In genomic region chr9:72958521-72959450, GRCm38 (mm10) we compare ENCODE assay signal across 8 mouse cellular contexts. TPM values are rescaled to one million over a fixed set of nuclear protein-coding genes. Genes with fewer than 3 reads are reported as not detected.
A peak's percentile ranks its signal among the peaks of the same experiment; 100 is the strongest.
DNase-seq lines count a peak whose midpoint lies in the region; ATAC-seq lines count a peak whose summit lies in the region.

TSS of gene Dyx1c1 (plus strand) at chr9:72958785.
TSS of gene Gm44503 (plus strand) at chr9:72958852.

- H3K36me3 ChIP-seq in forebrain, embryonic 11.5 days (ENCODE audit: control insufficient read depth, insufficient read depth, low read length): no peaks in the 10 kb centered on the region
- H3K36me3 ChIP-seq in heart, embryonic 16.5 days (ENCODE audit: control insufficient read depth, insufficient read depth): no peaks in the 10 kb centered on the region
- H3K36me3 ChIP-seq in liver, embryonic 13.5 days: no peaks in the 10 kb centered on the region
- H3K36me3 ChIP-seq in stomach, embryonic 15.5 days: no peaks in the 10 kb centered on the region

- H3K9me3 ChIP-seq in forebrain, embryonic 11.5 days (ENCODE audit: control insufficient read depth, low read length): no peaks in the 10 kb centered on the region
- H3K9me3 ChIP-seq in heart, embryonic 16.5 days (replicated peaks; ENCODE audit: control insufficient read depth, low read length): no peaks in the 10 kb centered on the region
- H3K9me3 ChIP-seq in liver, embryonic 13.5 days (replicated peaks): no peaks in the 10 kb centered on the region
- H3K9me3 ChIP-seq in stomach, embryonic 15.5 days: no peaks in the 10 kb centered on the region

- DNase-seq in CD4-positive helper T cell, adult 2 months (ENCODE audit: low read depth, low spot score): peak; percentile 93
- peak; percentile 72 for DNase-seq in brain, embryonic 18.5 days (ENCODE audit: low read depth, low spot score)
- DNase-seq in forebrain, embryonic 11.5 days (ENCODE audit: low spot score): peak; percentile 91
- peak; percentile 81 to 92 for DNase-seq in kidney, postnatal 25 days
- peak; percentile 63 for DNase-seq in liver, embryonic 13.5 days
- DNase-seq in neural tube, embryonic 10.5 days (ENCODE audit: extremely low spot score, low spot score): peak; percentile 88

- H3K4me2 ChIP-seq in forebrain, embryonic 11.5 days (ENCODE audit: low read depth, low read length, severe bottlenecking): peak within 1 kb of the TSS; percentile 80
- H3K4me2 ChIP-seq in heart, embryonic 16.5 days (ENCODE audit: low read depth, low read length): peak within 1 kb of the TSS; percentile 88
- H3K4me2 ChIP-seq in liver, embryonic 13.5 days: peak within 1 kb of the TSS; percentile 76
- H3K4me2 ChIP-seq in stomach, embryonic 15.5 days: peak within 1 kb of the TSS; percentile 80

- peak; percentile 95 for ATAC-seq in forebrain, embryonic 11.5 days (replicated peaks; ENCODE audit: low FRiP score)
- ATAC-seq in heart, embryonic 16.5 days (replicated peaks; ENCODE audit: extremely low read depth, insufficient read depth, low FRiP score): peak; percentile 84
- peak; percentile 71 for ATAC-seq in liver, embryonic 13.5 days (ENCODE audit: low read depth)
- ATAC-seq in stomach, embryonic 15.5 days (ENCODE audit: insufficient read depth, low FRiP score, low read depth): peak; percentile 83

- peak within 1 kb of the TSS; percentile 63 for H3K9ac ChIP-seq in forebrain, embryonic 11.5 days (ENCODE audit: low read length)
- H3K9ac ChIP-seq in heart, embryonic 16.5 days (ENCODE audit: low read length): peak within 1 kb of the TSS; percentile 77
- H3K9ac ChIP-seq in liver, embryonic 13.5 days: peak within 1 kb of the TSS; percentile 68
- H3K9ac ChIP-seq in stomach, embryonic 15.5 days: peak within 1 kb of the TSS; percentile 48

- H3K4me3 ChIP-seq in forebrain, embryonic 11.5 days (ENCODE audit: low read depth, low read length): peak within 1 kb of the TSS; percentile 63
- peak within 1 kb of the TSS; percentile 84 for H3K4me3 ChIP-seq in heart, embryonic 16.5 days (ENCODE audit: low read length)
- H3K4me3 ChIP-seq in liver, embryonic 13.5 days (replicated peaks): peak within 1 kb of the TSS; percentile 68
- peak within 1 kb of the TSS; percentile 68 for H3K4me3 ChIP-seq in stomach, embryonic 15.5 days (replicated peaks)

- 3% methylated on average over 43 of the region's 43 CpGs for WGBS in forebrain, embryonic 11.5 days
- WGBS in heart, embryonic 16.5 days: 3% methylated on average over 43 of the region's 43 CpGs
- WGBS in liver, embryonic 13.5 days (ENCODE audit: insufficient replicate concordance): 1% methylated on average over 43 of the region's 43 CpGs
- 3% methylated on average over 43 of the region's 43 CpGs for WGBS in stomach, embryonic 15.5 days

- no peak within 1 kb of the TSS for H3K27ac ChIP-seq in forebrain, embryonic 11.5 days (ENCODE audit: low read depth, low read length)
- H3K27ac ChIP-seq in heart, embryonic 16.5 days (ENCODE audit: low read length): peak within 1 kb of the TSS; percentile 11; the same call in 1 of the 2 replicates
- no peak within 1 kb of the TSS for H3K27ac ChIP-seq in liver, embryonic 13.5 days
- peak within 1 kb of the TSS; percentile 42 for H3K27ac ChIP-seq in stomach, embryonic 15.5 days

- no peaks in the 10 kb centered on the region for H3K27me3 ChIP-seq in forebrain, embryonic 11.5 days (ENCODE audit: control insufficient read depth, insufficient read depth, low read length)
- no peaks in the 10 kb centered on the region for H3K27me3 ChIP-seq in heart, embryonic 16.5 days (ENCODE audit: control insufficient read depth, insufficient read depth, low read length)
- H3K27me3 ChIP-seq in liver, embryonic 13.5 days: no peaks in the 10 kb centered on the region
- H3K27me3 ChIP-seq in stomach, embryonic 15.5 days (replicated peaks): no peaks in the 10 kb centered on the region

- H3K4me1 ChIP-seq in forebrain, embryonic 11.5 days (replicated peaks; ENCODE audit: control insufficient read depth, insufficient read depth, low read length): peaks cover 2% of the 10 kb centered on the region; the same call in 1 of the 2 replicates
- H3K4me1 ChIP-seq in heart, embryonic 16.5 days (ENCODE audit: control insufficient read depth, insufficient read depth, low read length): no peaks in the 10 kb centered on the region
- peaks cover 14% of the 10 kb centered on the region for H3K4me1 ChIP-seq in liver, embryonic 13.5 days (replicated peaks)
- peaks cover 2% of the 10 kb centered on the region; the same call in 1 of the 2 replicates for H3K4me1 ChIP-seq in stomach, embryonic 15.5 days

RNA-seq across cellular contexts. Expression of gene Dyx1c1, which starts in this region (rescaled TPM):
- polyA plus RNA-seq in forebrain, embryonic 11.5 days (2014; fragmentation: Nextera tagmentation; extraction: Ambion mirVana): 1.6 and 1.9 TPM in 2 replicates
- polyA plus RNA-seq in heart, embryonic 16.5 days (2015; fragmentation: Nextera tagmentation; extraction: Ambion mirVana): 0.45 and 0.84 TPM in 2 replicates
- polyA plus RNA-seq in liver, embryonic 13.5 days (2015; fragmentation: Nextera tagmentation; extraction: Ambion mirVana): 0.24 and 0.31 TPM in 2 replicates
- 0.98 and 0.99 TPM in 2 replicates for polyA plus RNA-seq in stomach, embryonic 15.5 days (2015; fragmentation: Nextera tagmentation; extraction: Ambion mirVana)

RNA-seq across cellular contexts. Expression of gene Gm44503, which starts in this region (rescaled TPM):
- polyA plus RNA-seq in forebrain, embryonic 11.5 days (2014; fragmentation: Nextera tagmentation; extraction: Ambion mirVana): 0.15 TPM in 1 of 2 replicates, not detected in the other
- polyA plus RNA-seq in heart, embryonic 16.5 days (2015; fragmentation: Nextera tagmentation; extraction: Ambion mirVana): not detected in 2 replicates
- polyA plus RNA-seq in liver, embryonic 13.5 days (2015; fragmentation: Nextera tagmentation; extraction: Ambion mirVana): not detected in 2 replicates
- not detected in 2 replicates for polyA plus RNA-seq in stomach, embryonic 15.5 days (2015; fragmentation: Nextera tagmentation; extraction: Ambion mirVana)

Comparison
In these comparisons a context has a peak if more than half of its experiments do, and no peak if none do; other contexts are left out.
1. Peak in ATAC-seq, H3K4me3 ChIP-seq, H3K27ac ChIP-seq, H3K9ac ChIP-seq and H3K4me2 ChIP-seq in heart, embryonic 16.5 days; RNA of the genes that start here not detected or under 1 TPM.
2. Peak in DNase-seq, ATAC-seq, H3K4me3 ChIP-seq, H3K9ac ChIP-seq and H3K4me2 ChIP-seq in liver, embryonic 13.5 days; RNA of the genes that start here not detected or under 1 TPM.
3. Peak in ATAC-seq, H3K4me3 ChIP-seq, H3K27ac ChIP-seq, H3K9ac ChIP-seq and H3K4me2 ChIP-seq in stomach, embryonic 15.5 days; RNA of the genes that start here not detected or under 1 TPM.